Mouse (Mus musculus) C2C12 (cell line): ENCODE measurements around the gene Angpt4.

ENCODE experiments used
- CEBPB ChIP-seq: IDR thresholded peaks from one replicate; pipeline ENCODE4 v1.6.1; 2011; ENCODE audit warnings: low read depth, mild to moderate bottlenecking, control low read depth, moderate library complexity
- CTCF ChIP-seq: IDR thresholded peaks from one replicate; pipeline ENCODE4 v1.5.1; 2011; ENCODE audit not compliant: control insufficient read depth, insufficient read depth, insufficient read length
- MAX ChIP-seq: IDR thresholded peaks from one replicate; pipeline ENCODE4 v1.6.1; 2011; ENCODE audit warnings: mild to moderate bottlenecking, control low read depth
- MYOD1 ChIP-seq: IDR thresholded peaks from one replicate; pipeline ENCODE4 v1.6.1; 2011; ENCODE audit warnings: low read depth; ENCODE audit not compliant: control insufficient read depth, insufficient read length
- USF1 ChIP-seq: IDR thresholded peaks from one replicate; pipeline ENCODE4 v1.6.1; 2011; ENCODE audit warnings: low read depth, mild to moderate bottlenecking, control low read depth, moderate library complexity

- TF ChIP-seq CTCF (no peak), MYOD1 (no peak), USF1 (no peak), CEBPB (no peak), MAX (no peak)
Observed at GRCm38 (mm10) chr2:151895911-151896310, 15.1 kb upstream of the Angpt4 start.
